Mouse (Mus musculus): ENCODE data around the gene Matk. TPM values are rescaled to one million over a fixed set of nuclear protein-coding genes. Genes with fewer than 3 reads are reported as not detected.

Matk gene
- total and polyA plus RNA-seq, 3 experiments, result 0.23 to 1.0 TPM; not detected in 1

GRCm38 (mm10) chr10:81259225-81259884, 6.6 kb downstream of the Matk start:
- Histone ChIP-seq H3K9me3 (replicated peaks; ENCODE audit: insufficient read depth, low read length) (no peaks in the 10 kb centered on the region), H3K9ac (ENCODE audit: control insufficient read depth, low read depth, low read length, poor library complexity, severe bottlenecking) (no peak overlapping the region), H3K36me3 (ENCODE audit: control insufficient read depth in 1 of 2, insufficient read depth in 2 of 2, low read length in 2 of 2) (no peaks in the 10 kb centered on the region), H3K4me3 (ENCODE audit: control insufficient read depth in 1 of 2, insufficient read depth in 1 of 2, low read depth in 2 of 2, low read length in 2 of 2) (no peak overlapping the region), H3K27ac (ENCODE audit: control insufficient read depth, low read depth, low read length) (no peak overlapping the region), H3K4me1 (ENCODE audit: control insufficient read depth in 1 of 2, insufficient read depth in 2 of 2, low read length in 2 of 2) (no peaks in the 10 kb centered on the region), H3K79me2 (ENCODE audit: control insufficient read depth, insufficient read depth, low read length, poor library complexity) (no peaks in the 10 kb centered on the region), H3K27me3 (ENCODE audit: control insufficient read depth in 1 of 2, insufficient read depth in 2 of 2, low read length in 2 of 2) (no peaks in the 10 kb centered on the region)
- TF ChIP-seq ZC3H11A (IDR thresholded peaks at IDR 0.05; ENCODE audit: low read depth, low read length) (no peak), POLR2AphosphoS5 (IDR thresholded peaks at IDR 0.05; ENCODE audit: borderline replicate concordance, low read depth, low read length) (0 out of 2 replicates have a peak, but pooled peaks have one; percentile 21)
- DNase-seq (ENCODE audit: low read depth, low spot score), result no peak

DNA sequence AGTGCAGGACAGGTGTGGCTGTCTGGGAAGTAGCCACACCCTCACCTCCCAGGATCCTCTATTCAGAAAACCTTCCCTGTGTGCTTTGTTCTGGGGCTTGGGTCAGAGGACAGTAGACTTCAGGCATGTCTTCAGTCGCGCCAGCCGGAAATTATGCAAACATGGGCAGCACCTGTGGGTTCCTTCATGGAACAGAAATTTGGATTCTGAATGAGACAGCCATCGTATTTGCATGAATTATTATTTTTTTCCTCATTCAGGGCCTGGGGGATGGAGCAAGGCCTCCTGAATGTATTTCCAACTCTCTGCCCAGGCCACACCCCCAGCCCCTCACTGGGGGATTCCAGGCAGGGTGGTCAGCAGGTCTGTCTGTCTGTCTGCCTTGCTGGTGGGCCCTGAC, 8.3 kb downstream of the Matk start:
- Histone ChIP-seq H3K79me2 (ENCODE audit: control insufficient read depth, insufficient read depth, low read length, poor library complexity) (peaks cover 7% of the 10 kb centered on the region), H3K4me1 (ENCODE audit: control insufficient read depth in 1 of 2, insufficient read depth in 2 of 2, low read length in 2 of 2) (peaks cover 1 to 4% of the 10 kb centered on the region in 2 experiments; a peak in 2 of 4 replicates), H3K27ac (ENCODE audit: control insufficient read depth, low read depth, low read length) (no peak overlapping the region), H3K4me3 (ENCODE audit: control insufficient read depth in 1 of 2, insufficient read depth in 1 of 2, low read depth in 2 of 2, low read length in 2 of 2) (no peak overlapping the region), H3K9me3 (replicated peaks; ENCODE audit: insufficient read depth, low read length) (no peaks in the 10 kb centered on the region), H3K9ac (ENCODE audit: control insufficient read depth, low read depth, low read length, poor library complexity, severe bottlenecking) (no peak overlapping the region), H3K36me3 (ENCODE audit: control insufficient read depth in 1 of 2, insufficient read depth in 2 of 2, low read length in 2 of 2) (no peaks in the 10 kb centered on the region), H3K27me3 (ENCODE audit: control insufficient read depth in 1 of 2, insufficient read depth in 2 of 2, low read length in 2 of 2) (no peaks in the 10 kb centered on the region)
- TF ChIP-seq MXI1 (IDR thresholded peaks at IDR 0.05; ENCODE audit: low read depth, low read length) (no peak), NRF1 (IDR thresholded peaks at IDR 0.05; ENCODE audit: insufficient read depth, low read depth, low read length, poor library complexity, severe bottlenecking) (no peak), ZNF384 (IDR thresholded peaks at IDR 0.05; ENCODE audit: low read depth, low read length) (no peak), TCF12 (IDR thresholded peaks at IDR 0.05; ENCODE audit: low read depth, low read length) (no peak), GABPA (IDR thresholded peaks at IDR 0.05; ENCODE audit: low read depth, low read length) (no peak)
- no peak for DNase-seq (ENCODE audit: low read depth, low spot score)

DNA sequence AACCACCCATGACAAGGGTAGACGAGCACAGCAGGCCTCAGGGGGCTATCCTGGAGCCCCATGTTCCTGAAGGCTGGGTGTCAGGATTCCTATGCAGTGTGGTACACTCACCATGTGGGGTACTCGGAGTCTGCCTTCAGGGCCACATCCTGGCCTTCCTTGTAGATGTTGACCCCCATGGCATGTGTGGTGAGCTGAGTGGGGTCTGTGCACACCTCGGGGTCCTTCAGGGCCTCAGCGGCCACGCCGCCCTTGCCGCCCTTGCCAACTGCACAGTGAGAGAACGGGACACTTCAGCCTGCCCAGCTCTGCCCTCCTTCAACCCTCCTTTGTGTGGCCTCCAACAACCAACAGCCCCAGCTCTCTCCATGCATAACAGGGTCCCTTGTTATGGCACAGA, 12.8 kb downstream of the Matk start:
- H3K27me3 ChIP-seq (ENCODE audit: control insufficient read depth in 1 of 2, insufficient read depth in 2 of 2, low read length in 2 of 2), result no peaks in the 10 kb centered on the region
- TF ChIP-seq SMC3 (IDR thresholded peaks at IDR 0.05; ENCODE audit: low read depth, low read length) (no peak), E2F4 (IDR thresholded peaks at IDR 0.05; ENCODE audit: borderline replicate concordance, low read depth, low read length) (no peak), UBTF (IDR thresholded peaks at IDR 0.05; ENCODE audit: borderline replicate concordance, insufficient read depth, low read depth, low read length) (no peak), TBP (IDR thresholded peaks at IDR 0.05; ENCODE audit: low read depth, low read length) (no peak), EP300 (IDR thresholded peaks at IDR 0.05; ENCODE audit: low read depth in 1 of 2, low read length in 2 of 2) (no peak), MYB (IDR thresholded peaks at IDR 0.05; ENCODE audit: low read depth, low read length) (no peak)
- H3K9ac ChIP-seq (ENCODE audit: control insufficient read depth, low read depth, low read length, poor library complexity, severe bottlenecking), result peak overlapping the region; percentile 98
- H3K4me1 ChIP-seq (ENCODE audit: control insufficient read depth in 1 of 2, insufficient read depth in 2 of 2, low read length in 2 of 2), result peaks cover 4 to 18% of the 10 kb centered on the region in 2 experiments; a peak in 3 of 4 replicates
- H3K79me2 ChIP-seq (ENCODE audit: control insufficient read depth, insufficient read depth, low read length, poor library complexity), result peaks cover 21% of the 10 kb centered on the region
- H3K36me3 ChIP-seq (ENCODE audit: control insufficient read depth in 1 of 2, insufficient read depth in 2 of 2, low read length in 2 of 2), result no peaks in the 10 kb centered on the region; a peak in 1 of 4 replicates
- no peak for DNase-seq (ENCODE audit: low read depth, low spot score)
- no peak overlapping the region for H3K27ac ChIP-seq (ENCODE audit: control insufficient read depth, low read depth, low read length)
- H3K9me3 ChIP-seq (replicated peaks; ENCODE audit: insufficient read depth, low read length), result no peaks in the 10 kb centered on the region
- H3K4me3 ChIP-seq (ENCODE audit: control insufficient read depth in 1 of 2, insufficient read depth in 1 of 2, low read depth in 2 of 2, low read length in 2 of 2), result peak overlapping the region; percentile 82 to 84
